Mouse (Mus musculus) G1E (cell line): Measurements from ENCODE around the gene Nell2.

ENCODE experiments used
- CTCF ChIP-seq: IDR thresholded peaks from 2 replicates; pipeline ENCODE4 v1.5.1; 2012; ENCODE audit warnings: low read depth, low read length, inconsistent platforms, mixed read lengths
- GATA1 ChIP-seq: IDR thresholded peaks from 2 replicates; pipeline ENCODE4 v1.6.1; 2012; ENCODE audit warnings: borderline replicate concordance, low read length, inconsistent platforms, mixed read lengths
- GATA2 ChIP-seq: IDR thresholded peaks from 2 replicates; pipeline ENCODE4 v1.6.1; 2012; ENCODE audit warnings: low read depth, low read length, inconsistent platforms, borderline replicate concordance
- POLR2AphosphoS5 ChIP-seq: IDR thresholded peaks from 2 replicates; pipeline ENCODE4 v1.6.1; 2012; ENCODE audit warnings: low read depth, low read length, inconsistent platforms; ENCODE audit not compliant: insufficient replicate concordance
- TAL1 ChIP-seq: conservative IDR thresholded peaks from 2 replicates; pipeline ENCODE4 v1.6.1; 2012; ENCODE audit warnings: low read depth, low read length, inconsistent platforms, mixed read lengths

- TF ChIP-seq CTCF (no peak), TAL1 (no peak), GATA1 (no peak), GATA2 (no peak), POLR2AphosphoS5 (no peak)
Observed at GRCm38 (mm10) chr15:95101522-95101921, 426.8 kb downstream of the Nell2 start.
